Mouse (Mus musculus) G1E-ER4 (cell line): Measurements from ENCODE around the gene Mthfsd. TPM values are rescaled to one million over a fixed set of nuclear protein-coding genes. Genes with fewer than 3 reads are reported as not detected.

Source experiments
- GATA1 ChIP-seq: IDR thresholded peaks from one replicate; pipeline ENCODE4 v1.8.0; 2012; ENCODE audit warnings: low read length, inconsistent platforms
- polyA plus RNA-seq: library from polyadenylated mRNA; stranded (reverse); fragments of >175 nt; gene quantifications from 2 replicates; pipeline ENCODE4 v1.2.3, GENCODE M21; 2012

Gene Mthfsd
- polyA plus RNA-seq, 1 experiment, result 72.0 TPM

GRCm38 (mm10) chr8:121083936-121084209, 24.3 kb downstream of the Mthfsd start:
- TF ChIP-seq GATA1, result no peak

GRCm38 (mm10) chr8:121083093-121083935, 24.9 kb downstream of the Mthfsd start:
- TF ChIP-seq GATA1, result no peak

- TF ChIP-seq GATA1, result no peak
These were observed 25.7 kb downstream of the Mthfsd start for GRCm38 (mm10) chr8:121082218-121083092.

GRCm38 (mm10) chr8:121081398-121081797, 26.8 kb downstream of the Mthfsd start:
- no peak for TF ChIP-seq GATA1

GRCm38 (mm10) chr8:121080361-121081090, 27.7 kb downstream of the Mthfsd start:
- no peak for TF ChIP-seq GATA1

GRCm38 (mm10) chr8:121079944-121080343, 28.2 kb downstream of the Mthfsd start:
- no peak for TF ChIP-seq GATA1

GRCm38 (mm10) chr8:121079201-121079600, 29.0 kb downstream of the Mthfsd start:
- no peak for TF ChIP-seq GATA1

GRCm38 (mm10) chr8:121078721-121079120, 29.5 kb downstream of the Mthfsd start:
- TF ChIP-seq GATA1, result no peak

- no peak for TF ChIP-seq GATA1
These were observed 31.6 kb downstream of the Mthfsd start for GRCm38 (mm10) chr8:121076555-121076954.

GRCm38 (mm10) chr8:121075936-121076335, 32.3 kb downstream of the Mthfsd start:
- TF ChIP-seq GATA1, result no peak

- TF ChIP-seq GATA1, result no peak
These were observed 33.4 kb downstream of the Mthfsd start for GRCm38 (mm10) chr8:121074848-121075145.

- TF ChIP-seq GATA1, result no peak
These were observed 33.9 kb downstream of the Mthfsd start for GRCm38 (mm10) chr8:121074108-121074847.

- no peak for TF ChIP-seq GATA1
These were observed 34.8 kb downstream of the Mthfsd start for GRCm38 (mm10) chr8:121073174-121074107.

- TF ChIP-seq GATA1, result no peak
These were observed 35.6 kb downstream of the Mthfsd start for GRCm38 (mm10) chr8:121072406-121073130.
